Mouse (Mus musculus) C2C12 (cell line): ENCODE measurements around the gene Ufsp2. TPM values are rescaled to one million over a fixed set of nuclear protein-coding genes. Genes with fewer than 3 reads are reported as not detected.
A peak's percentile ranks its signal among the peaks of the same experiment; 100 is the strongest.

Experiments
- H3K27me3 ChIP-seq: one replicate; pipeline ENCODE4 v1.6.1; 2011; ENCODE audit not compliant: control insufficient read depth, insufficient read depth, insufficient read length
- H3K36me3 ChIP-seq: one replicate; pipeline ENCODE4 v1.6.1; 2011; ENCODE audit not compliant: control insufficient read depth, insufficient read depth
- H3K4me3 ChIP-seq: one replicate; pipeline ENCODE4 v1.5.1; 2011; ENCODE audit warnings: mild to moderate bottlenecking, control low read depth; ENCODE audit not compliant: poor library complexity, insufficient read depth, severe bottlenecking
- H3K79me2 ChIP-seq: one replicate; pipeline ENCODE4 v1.6.1; 2011; ENCODE audit not compliant: control insufficient read depth, insufficient read depth
- H3K79me3 ChIP-seq: one replicate; pipeline ENCODE4 v1.6.1; 2011; ENCODE audit warnings: low read depth, control low read depth
- H3ac ChIP-seq: one replicate; pipeline ENCODE3; 2011; ENCODE audit warnings: low read depth; ENCODE audit not compliant: control insufficient read depth, insufficient read length
- CEBPB ChIP-seq: IDR thresholded peaks from one replicate; pipeline ENCODE4 v1.6.1; 2011; ENCODE audit warnings: low read depth, mild to moderate bottlenecking, control low read depth, moderate library complexity
- CTCF ChIP-seq: IDR thresholded peaks from one replicate; pipeline ENCODE4 v1.5.1; 2011; ENCODE audit not compliant: control insufficient read depth, insufficient read depth, insufficient read length
- FOSL1 ChIP-seq: IDR thresholded peaks from one replicate; pipeline ENCODE4 v1.8.0; 2011; ENCODE audit warnings: mild to moderate bottlenecking, low read length; ENCODE audit not compliant: poor library complexity, insufficient read depth, severe bottlenecking
- MAX ChIP-seq: IDR thresholded peaks from one replicate; pipeline ENCODE4 v1.6.1; 2011; ENCODE audit warnings: mild to moderate bottlenecking, control low read depth
- MYOD1 ChIP-seq: IDR thresholded peaks from one replicate; pipeline ENCODE4 v1.6.1; 2011; ENCODE audit warnings: low read depth; ENCODE audit not compliant: control insufficient read depth, insufficient read length
- MYOG ChIP-seq: IDR thresholded peaks from one replicate; pipeline ENCODE4 v1.6.1; 2011; ENCODE audit not compliant: control insufficient read depth, insufficient read length; ENCODE audit errors: extremely low read depth
- USF1 ChIP-seq: IDR thresholded peaks from one replicate; pipeline ENCODE4 v1.6.1; 2011; ENCODE audit warnings: low read depth, mild to moderate bottlenecking, control low read depth, moderate library complexity
- long read RNA-seq, 2 experiments: library from polyadenylated mRNA; unstranded; transcript quantifications; one replicate each; pipeline ENCODE4 v2.0.0; 2019 to 2020
- polyA plus RNA-seq: library from polyadenylated mRNA; unstranded; fragments of >200 nt; fragmentation: generic; extraction: Trizol; gene quantifications from one replicate; pipeline ENCODE4 v1.2.1, GENCODE M21; 2012; ENCODE audit warnings: missing spikeins

Ufsp2 gene
- polyA plus RNA-seq: 19.1 TPM
- long read RNA-seq, experiment 1, transcript Ufsp2-201 (12 exons, 1,640 nt): major isoform, 30 of 59 reads
- long read RNA-seq, experiment 1, transcript Ufsp2-202 (4 exons, 603 nt): minor isoform, 13 of 59 reads
- long read RNA-seq, experiment 1, partial matches to known transcripts: 9 of 59 reads
- long read RNA-seq, experiment 1, other reads (novel, unspliced or antisense): 6 of 59 reads
- long read RNA-seq, experiment 2, transcript Ufsp2-201 (12 exons, 1,640 nt): major isoform, 43 of 48 reads
- long read RNA-seq, experiment 2, partial matches to known transcripts: 0 of 48 reads
- long read RNA-seq, experiment 2, other reads (novel, unspliced or antisense): 4 of 48 reads

DNA sequence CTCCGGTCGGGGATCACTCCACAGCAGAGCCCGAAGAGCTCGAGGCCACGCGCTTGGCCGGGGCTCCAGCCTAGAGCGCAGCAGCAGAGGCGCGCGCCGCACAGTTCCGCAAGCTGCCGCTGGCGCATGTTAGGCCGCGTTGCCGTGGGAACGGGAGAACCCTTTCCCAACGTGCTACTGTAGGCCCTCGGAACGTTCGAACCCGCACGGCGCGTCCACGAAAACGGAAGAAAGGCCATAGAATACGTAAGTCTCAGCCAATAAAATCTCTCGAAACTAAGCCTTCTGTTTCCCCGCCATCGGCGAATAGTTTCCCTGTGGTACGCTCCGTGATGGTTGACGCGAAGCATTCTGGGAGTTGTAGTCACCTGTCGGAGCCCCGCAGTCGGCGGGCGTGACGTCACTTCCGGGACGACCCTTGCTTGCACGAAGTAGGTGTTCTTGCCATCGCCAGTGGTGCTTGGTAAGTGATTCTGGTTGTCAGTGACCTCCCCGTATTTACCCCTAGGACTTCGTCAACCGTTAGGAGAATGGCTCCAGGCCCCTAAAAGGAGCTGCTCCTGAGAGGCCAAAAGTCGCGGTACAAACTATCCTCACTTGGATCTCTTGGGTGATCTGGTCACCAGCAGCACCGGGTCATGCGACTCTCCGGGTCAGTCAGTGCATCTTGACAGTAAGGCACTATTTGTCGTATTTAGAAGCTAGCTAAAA is at the start of gene Ufsp2, which contains the start of gene 1700029J07Rik:
TSS of gene Ufsp2 (plus strand) at position 403 of the 711 bp plus-strand sequence.
TSS of gene 1700029J07Rik (minus strand) at position 127 of the 711 bp plus-strand sequence.
- Histone ChIP-seq H3ac (peak within 1 kb of the TSS; percentile 88), H3K4me3 (peak within 1 kb of the TSS; percentile 58), H3K27me3 (no peaks in the 10 kb centered on the region), H3K79me2 (peaks cover 23% of the 10 kb centered on the region), H3K79me3 (no peaks in the 10 kb centered on the region), H3K36me3 (peaks cover 18% of the 10 kb centered on the region)
- TF ChIP-seq MAX (peak; percentile 68), FOSL1 (no peak)

GRCm38 (mm10) chr8:45934582-45935014 is 40.7 kb upstream of the Ufsp2 start, which contains the start of gene Ccdc110:
Gene Ccdc110, plus strand, starts transcription at chr8:45934619.
- Histone ChIP-seq H3K36me3 (no peaks in the 10 kb centered on the region), H3K79me2 (no peaks in the 10 kb centered on the region), H3K79me3 (no peaks in the 10 kb centered on the region), H3K27me3 (peaks cover 10% of the 10 kb centered on the region), H3K4me3 (no peak within 1 kb of the TSS), H3ac (no peak within 1 kb of the TSS)
- peak; percentile 99 for TF ChIP-seq CTCF
- TF ChIP-seq MYOG: no peak
- no peak for TF ChIP-seq MAX
- no peak for TF ChIP-seq FOSL1
- no peak for TF ChIP-seq USF1
- no peak for TF ChIP-seq MYOD1
- no peak for TF ChIP-seq CEBPB

GRCm38 (mm10) chr8:45936986-45937385 is 38.3 kb upstream of the Ufsp2 start:
- Histone ChIP-seq H3K79me2 (no peaks in the 10 kb centered on the region), H3ac (no peak overlapping the region), H3K4me3 (no peak overlapping the region), H3K27me3 (peaks cover 25% of the 10 kb centered on the region), H3K36me3 (no peaks in the 10 kb centered on the region), H3K79me3 (no peaks in the 10 kb centered on the region)
- TF ChIP-seq FOSL1 (no peak), MAX (no peak), CTCF (no peak), USF1 (no peak)

DNA sequence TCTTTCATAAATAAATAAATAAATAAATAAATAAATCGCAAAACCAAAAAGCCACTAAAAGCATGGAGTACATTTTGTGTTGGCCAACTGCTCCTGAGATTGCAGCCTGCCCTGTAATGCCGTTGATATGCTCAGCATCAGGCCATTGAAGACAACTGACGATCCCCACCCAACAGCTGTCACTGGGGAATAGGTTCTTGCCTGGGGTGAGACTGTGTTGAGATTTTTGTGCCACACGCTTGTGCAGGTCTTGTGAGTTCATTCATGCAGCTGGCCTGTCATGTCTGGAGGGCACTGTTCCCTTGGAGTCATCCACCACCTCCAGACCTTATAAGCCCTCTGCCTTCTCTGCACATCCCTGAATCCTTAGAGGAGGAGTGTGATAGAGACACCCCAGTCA is 29.0 kb upstream of the Ufsp2 start:
- TF ChIP-seq MAX: no peak
- TF ChIP-seq USF1: no peak
- no peak for TF ChIP-seq MYOG
- Histone ChIP-seq H3K4me3 (no peak overlapping the region), H3K27me3 (peaks cover 20% of the 10 kb centered on the region), H3ac (no peak overlapping the region), H3K79me3 (no peaks in the 10 kb centered on the region), H3K36me3 (no peaks in the 10 kb centered on the region), H3K79me2 (no peaks in the 10 kb centered on the region)

DNA sequence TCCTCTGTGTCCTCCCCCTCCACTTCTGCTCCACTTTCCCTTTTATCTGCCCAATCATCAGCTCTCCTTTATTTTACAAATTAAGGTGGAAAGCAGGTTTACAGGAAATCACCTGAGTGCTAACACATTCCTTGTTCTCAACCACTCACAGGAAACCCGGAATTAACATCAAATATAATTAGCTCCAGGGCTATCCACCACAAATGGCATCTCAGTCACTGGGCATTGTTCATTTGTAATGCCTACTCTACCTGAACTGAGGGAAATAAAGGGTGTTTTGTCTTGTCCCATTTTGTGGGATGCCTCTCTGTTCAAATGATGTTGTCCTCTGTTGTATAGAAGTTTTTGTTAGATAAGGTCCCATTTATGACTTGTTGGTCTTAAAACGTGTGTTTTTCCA is 24.7 kb upstream of the Ufsp2 start:
- Histone ChIP-seq H3K79me2 (no peaks in the 10 kb centered on the region), H3K27me3 (peaks cover 6% of the 10 kb centered on the region), H3K4me3 (no peak overlapping the region), H3K36me3 (no peaks in the 10 kb centered on the region), H3ac (no peak overlapping the region), H3K79me3 (no peaks in the 10 kb centered on the region)
- TF ChIP-seq CEBPB (no peak), FOSL1 (no peak), MAX (no peak), MYOG (no peak), CTCF (no peak), USF1 (no peak), MYOD1 (no peak)

DNA sequence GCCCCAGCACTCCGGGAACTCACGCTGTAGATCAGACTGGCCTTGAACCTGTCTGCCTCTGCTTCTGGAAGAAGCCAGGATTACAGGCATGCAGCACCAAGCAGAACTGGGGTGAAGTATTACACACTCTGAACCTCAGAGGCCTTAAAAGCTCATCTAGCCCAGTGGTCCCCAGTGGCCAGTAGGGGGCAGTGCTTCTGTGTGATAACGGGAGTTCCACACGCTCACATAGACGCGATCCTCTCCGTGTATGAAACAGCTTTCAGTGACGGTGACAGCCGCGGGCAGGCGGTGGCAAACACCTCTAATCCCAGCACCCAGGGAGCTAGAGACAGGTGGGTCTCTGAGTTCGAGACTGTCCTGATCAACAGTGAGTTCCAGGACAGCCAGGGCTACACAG is 4.4 kb upstream of the Ufsp2 start:
- Histone ChIP-seq H3K27me3 (no peaks in the 10 kb centered on the region), H3K79me3 (no peaks in the 10 kb centered on the region), H3K4me3 (no peak overlapping the region), H3K79me2 (peaks cover 4% of the 10 kb centered on the region), H3K36me3 (no peaks in the 10 kb centered on the region), H3ac (no peak overlapping the region)
- TF ChIP-seq USF1 (no peak), MYOG (no peak), MAX (no peak), MYOD1 (no peak), FOSL1 (no peak), CTCF (no peak), CEBPB (no peak)
